Mouse (Mus musculus) CD8-positive naive resting alpha-beta T cell, adult 2 months (primary cell): Measurements from ENCODE around the gene Olfr221.

Experiments used
- DNase-seq, 2 experiments: peaks; one replicate each; pipeline ENCODE4 v3.0.0; 2022; ENCODE audit warnings: low read depth in 2 of 2, low spot score in 2 of 2

Olfr221 gene

DNA sequence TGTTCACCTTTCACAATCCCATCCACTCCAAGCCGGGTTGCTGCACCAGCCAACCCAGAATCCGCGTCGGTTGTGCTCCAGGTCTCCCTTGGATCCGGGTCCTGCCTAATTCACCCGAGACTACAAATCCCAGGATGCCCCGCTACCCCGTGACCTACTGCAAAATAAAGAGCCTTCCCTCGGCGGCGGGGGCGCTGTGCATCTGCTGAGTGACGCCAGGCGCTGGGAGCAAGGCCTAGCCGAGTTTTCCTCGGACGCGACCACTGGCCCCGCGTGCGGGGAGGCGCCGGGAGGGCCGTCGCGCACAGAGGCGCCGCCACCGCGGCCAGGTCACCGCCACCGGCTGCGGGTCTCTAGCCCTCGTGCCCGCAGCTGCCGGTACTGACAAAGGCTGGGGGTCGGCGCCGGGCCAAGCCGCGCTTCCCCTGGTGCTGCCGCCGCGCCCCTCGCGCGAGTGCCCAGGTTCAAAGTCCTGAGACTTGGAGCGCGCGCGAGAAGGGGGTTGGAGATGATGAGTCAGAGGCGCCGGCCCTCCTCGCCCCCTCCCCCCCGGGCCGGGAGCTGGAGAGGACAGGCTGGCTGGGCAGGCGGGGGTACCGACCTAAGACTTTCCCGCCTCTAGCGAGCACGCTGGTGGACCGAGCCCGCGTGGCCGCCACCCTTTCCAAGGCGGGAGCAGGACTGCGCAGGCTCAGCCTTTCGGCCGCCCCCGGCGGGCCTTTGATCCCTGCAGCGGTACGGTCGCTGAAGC is 22.5 kb downstream of the Olfr221 start:
- peak; percentile 92 to 97 for DNase-seq

DNA sequence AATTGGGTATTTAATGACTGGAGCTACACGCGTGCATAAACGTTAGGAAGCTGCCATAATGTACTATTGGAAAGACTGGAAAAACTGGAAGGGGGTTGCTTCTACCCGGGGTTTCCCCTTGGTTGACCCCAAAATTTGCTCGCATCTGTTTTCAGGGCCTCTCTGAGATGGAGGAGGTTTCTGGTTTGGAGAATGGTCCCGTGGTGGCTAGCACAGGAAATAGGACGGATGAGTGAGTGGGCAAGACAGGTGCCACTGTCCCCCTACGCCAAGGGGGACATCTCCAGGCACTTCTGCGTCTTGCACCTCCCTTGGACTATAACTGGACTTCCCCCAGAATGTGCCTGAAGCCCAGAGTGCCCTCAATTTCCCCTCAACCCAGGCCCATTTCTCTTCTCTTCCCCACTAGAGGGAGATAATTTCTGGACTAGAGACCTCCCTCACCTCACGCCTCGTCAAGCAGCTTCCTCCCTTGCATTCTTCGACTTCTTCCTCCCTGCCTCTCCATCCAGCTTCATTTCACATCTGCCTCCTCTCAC is 23.1 kb downstream of the Olfr221 start:
- DNase-seq, result no peak

DNA sequence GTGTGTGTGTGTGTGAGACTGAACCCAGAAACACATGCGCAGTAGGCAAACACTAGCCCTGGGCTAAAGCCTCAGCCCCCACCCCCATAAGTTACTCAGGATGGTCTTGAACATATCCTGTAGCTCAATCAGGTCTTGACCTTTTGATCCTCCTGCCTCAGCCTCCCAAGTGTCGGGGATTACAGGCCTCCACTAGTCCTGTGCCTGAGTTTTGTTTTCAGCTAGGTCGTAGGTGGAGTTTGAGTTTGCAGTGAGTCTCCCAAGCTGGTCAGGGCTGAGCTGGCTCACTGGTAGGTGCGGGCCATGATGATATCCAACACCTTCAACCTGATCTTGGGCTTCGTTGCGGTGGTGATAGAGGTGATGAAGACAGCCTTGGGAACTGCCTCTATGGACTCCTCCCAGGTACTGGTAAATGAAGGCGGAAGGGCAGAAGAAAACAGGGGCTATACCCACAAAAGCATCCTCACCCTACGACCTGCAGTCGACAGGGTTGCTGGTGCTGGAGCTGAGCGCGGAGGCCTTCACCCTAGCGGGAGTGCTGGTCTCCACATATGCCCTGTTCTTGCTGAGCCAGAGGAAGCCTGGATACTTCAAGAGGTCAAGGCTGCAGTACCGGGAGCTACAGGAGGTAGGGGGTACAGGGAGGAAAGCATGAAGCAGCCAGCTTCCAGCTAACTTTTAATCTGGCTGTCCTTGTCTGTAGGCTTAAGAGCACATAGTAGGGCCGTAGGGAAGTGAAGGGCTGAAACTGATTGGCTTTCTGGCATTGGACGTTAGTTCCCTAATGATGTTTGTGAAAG is 23.8 kb downstream of the Olfr221 start:
- DNase-seq, result no peak

DNA sequence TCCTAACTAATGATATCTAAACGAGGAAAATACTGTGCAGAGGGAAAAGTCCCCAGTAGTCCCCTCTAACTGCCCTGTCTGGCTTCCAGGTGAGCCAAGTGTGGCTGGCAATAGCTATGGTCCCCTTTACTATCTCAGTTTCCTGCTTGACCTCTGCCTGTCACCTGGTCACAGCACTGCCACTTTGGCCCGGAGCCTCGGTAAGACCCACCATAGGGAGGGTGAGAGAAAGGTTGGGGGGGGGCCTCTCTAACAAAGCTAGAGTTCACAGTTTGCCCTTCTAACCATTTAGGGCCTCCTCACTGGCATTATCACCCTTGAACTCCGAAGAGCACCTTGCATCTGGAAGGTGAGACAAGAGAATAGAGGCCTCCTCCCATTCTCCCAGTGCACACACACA is 24.6 kb downstream of the Olfr221 start:
- no peak for DNase-seq

DNA sequence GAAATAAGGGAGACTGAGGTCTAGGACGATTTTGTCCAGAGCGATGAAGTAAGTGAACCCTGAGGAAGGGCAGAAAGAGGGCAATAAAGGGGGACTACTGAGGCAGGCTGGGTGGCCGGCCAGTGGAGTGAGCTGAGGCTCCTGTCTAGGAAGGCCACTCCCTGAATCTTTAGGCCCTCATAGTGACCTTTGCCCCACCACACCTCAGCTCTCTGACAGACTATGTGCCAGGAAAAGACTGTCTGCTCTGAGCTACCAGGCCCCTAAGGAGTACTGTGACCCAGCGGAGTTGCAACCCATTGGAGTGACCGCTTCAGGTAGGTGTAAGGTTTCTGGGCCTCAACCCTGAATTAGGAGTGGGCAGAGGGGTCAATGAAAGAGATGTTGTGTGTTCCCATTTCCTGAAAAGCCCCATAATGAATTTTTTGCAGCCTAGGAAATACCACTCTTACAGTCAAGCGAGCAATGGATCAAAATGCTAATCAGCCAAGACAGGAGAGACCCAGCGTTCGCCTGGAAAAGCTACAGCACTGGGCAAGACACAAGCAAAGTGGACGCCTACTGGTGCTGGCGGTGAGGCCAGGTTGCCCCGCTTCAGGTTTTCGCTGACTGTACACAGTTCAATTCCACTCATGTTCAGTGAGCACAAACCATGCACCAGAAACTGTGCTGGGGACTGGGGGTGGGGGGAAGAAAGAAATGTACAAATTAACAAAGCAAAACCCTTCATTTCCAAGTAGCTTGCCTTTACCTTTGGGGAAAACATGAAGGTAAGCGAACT is 25.4 kb downstream of the Olfr221 start:
- DNase-seq, result no peak

DNA sequence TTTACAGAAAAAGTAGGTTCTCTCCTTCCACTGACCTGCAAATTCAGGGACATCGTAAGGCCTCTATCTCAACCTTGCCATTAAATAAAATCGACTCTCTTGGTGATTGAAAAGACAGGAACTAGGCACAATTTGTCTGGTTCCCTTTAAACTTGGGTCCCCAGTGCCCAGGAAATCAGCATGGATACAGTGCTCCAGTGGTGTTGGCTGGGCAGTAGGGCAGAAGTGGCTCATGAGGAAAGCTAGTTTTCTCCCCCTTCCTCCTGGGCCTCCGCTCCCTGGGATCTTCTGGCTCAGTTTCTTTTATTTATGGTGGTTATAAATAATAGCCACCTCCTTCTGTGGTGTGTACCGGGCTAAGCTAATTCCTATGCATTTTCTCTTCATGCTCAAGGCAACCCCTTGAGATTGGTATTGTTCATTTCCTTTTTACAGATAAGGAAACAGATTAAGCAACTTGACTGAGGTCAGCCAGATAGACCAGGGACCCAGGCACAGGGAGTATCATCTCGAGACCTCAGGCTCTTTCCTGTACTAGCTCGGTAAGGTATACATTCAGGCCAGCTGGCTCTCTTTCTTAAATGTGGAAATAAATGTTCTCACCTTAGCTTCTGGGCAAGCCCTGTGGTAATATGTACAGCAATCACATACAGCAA is 26.7 kb downstream of the Olfr221 start, which contains the start of gene Tmem253:
Gene Tmem253 (plus strand): TSS at position 214 of the 656 bp plus-strand sequence.
- DNase-seq, result no peak

DNA sequence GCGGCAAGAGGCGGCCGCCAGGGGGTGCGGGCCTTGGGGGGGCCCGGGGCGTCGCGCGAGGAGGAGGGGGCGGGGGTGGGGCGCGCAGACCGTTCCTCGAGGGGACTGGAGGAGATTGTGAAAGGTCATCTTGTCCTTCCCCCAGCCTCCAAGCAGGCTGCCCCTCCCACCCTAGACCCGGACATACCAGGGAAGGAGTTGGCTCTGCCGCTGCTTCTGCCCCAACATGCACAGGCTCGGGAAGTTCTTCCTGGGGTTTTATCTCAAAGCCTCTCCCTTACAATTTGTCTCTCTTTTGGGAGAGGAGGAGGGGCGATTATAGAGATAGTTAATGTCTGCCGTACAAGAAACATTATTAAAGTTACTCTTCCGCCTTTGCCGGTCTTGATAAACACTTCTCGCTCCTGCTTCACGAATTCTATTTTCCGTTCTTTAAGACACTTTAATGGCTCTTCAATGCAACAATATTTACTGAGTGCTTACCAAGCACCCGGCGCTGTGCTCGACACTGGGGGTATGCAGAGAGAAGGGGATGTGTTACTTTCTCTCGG is 27.4 kb downstream of the Olfr221 start:
- DNase-seq, result peak; percentile 12 to 13

DNA sequence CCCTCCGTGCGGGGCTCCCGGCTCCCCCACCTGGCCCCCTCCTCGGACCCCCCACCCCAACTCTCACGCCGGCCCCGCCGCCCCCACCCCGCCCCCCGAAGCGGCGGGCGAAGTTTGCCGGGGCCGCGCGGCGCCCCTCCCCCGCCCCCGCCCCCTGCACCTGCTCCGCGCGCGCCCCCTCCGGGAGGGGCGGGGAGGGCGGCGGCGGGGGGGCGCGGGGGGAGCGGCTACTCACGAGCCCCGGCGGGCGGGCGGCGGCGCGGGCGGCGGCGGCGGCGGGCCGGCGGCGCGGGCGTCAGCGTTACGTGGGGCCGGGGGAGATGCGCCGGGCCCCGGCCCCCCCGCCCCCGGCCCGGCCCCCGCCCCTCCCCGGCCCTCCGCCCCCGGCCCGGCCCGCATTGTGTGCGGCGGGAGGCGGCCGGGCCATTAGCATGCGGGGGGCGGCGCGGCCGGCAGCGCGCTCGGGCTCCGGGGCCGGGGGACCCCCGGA is 27.9 kb downstream of the Olfr221 start:
- no peak for DNase-seq

DNA sequence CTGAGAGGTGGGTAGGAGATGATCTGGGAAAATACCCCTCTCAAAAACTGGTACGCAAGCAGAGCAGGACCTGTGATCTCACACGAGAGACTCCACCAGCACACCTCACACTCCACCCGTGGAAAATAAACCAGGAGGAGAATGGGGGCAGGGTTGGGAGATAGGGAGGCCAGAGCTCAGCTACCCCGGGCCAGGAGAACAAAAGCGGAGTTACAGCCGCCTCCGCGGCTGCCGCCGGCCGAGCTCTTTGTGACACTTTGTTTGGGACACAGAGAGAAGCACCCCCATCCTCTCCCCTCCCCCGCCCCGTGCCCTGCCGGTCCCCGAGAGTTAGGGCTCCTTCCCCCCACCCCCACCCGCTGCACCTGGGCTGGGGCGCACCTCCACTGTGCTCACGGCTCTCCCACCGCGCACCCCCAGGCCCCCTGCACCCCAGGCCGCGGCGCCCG is 28.5 kb downstream of the Olfr221 start:
- DNase-seq, result no peak

DNA sequence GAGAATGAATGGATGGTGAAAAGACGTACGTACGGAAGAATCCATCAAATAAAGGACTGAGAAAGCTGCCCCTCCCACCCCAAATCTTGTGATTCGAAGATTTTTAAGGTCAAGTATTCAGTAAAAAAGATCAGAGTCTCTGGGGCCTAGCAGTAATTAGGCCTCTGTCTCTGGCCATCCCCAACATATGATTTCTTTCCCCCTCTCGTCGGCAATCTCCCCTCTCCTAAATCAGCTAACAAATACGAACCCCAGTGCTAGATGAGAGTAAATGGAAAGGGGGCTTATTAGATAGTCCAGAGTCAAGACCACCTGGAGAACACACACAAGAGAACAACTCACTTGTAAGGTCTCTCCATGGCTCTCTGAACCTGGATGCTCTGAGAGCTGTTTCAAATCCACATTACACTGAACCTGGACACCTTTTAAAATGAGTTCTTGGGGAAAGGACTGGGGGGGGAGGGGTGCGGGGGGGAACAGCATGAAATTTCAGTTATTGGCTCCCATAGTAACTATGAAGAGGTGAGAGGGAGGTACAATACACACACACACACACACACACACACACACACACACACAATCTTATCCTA is 29.1 kb downstream of the Olfr221 start:
- no peak for DNase-seq

DNA sequence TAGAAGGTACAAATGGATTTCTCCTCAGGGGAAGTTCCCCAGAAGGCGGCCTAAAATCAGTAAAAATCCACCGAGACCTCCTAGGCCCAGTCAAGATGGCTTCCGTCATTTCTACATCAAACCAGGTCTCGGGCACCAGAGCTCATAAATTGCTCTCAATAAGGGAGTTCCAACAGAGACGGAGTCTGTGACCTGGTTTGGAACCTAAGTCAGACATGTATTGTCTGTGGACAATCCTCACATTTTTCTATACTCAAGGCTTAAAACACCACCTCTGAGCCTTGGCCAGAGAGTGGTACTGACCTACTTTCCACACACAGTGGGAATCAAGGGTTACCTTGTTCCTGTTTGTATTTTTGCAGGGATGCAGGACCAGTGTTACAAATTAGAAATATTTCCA is 29.7 kb downstream of the Olfr221 start:
- no peak for DNase-seq

DNA sequence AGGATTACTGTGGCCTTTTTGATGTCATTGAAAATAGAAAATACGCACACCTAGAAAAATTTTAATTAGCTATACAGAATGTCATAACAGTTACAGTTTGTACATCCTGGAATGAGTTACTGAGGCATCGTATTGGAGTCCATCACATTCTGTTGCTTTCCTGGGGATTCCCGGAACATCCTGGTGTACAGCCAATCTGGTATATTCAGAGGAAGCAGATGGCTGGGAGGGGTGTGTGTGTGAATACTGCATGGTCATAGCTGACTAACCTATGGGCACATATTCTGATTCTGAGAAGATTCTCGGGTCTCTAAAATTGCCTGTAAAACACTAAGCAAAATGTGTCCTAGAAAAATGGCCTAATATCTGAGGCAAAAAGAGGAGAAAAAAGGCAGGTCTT is 30.2 kb downstream of the Olfr221 start:
- no peak for DNase-seq

DNA sequence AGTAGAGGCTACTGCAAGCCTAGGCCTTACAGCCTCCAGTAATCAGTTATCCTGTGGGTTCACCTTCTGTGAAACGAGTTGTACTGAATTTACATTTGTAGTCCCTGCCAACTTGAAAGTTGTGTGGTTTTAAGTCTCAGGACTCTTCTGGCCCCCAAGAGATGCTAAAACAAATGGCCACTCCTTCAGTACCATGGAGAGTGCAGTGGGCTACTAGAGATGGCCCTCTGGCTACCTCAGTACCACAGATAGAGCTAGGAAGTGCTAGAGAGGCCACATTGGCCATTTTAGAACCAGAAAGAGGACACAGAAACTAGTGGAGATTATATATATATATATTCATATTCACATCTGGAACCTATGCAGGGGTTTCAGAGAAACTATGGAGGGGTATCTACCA is 30.6 kb downstream of the Olfr221 start:
- DNase-seq, result no peak

DNA sequence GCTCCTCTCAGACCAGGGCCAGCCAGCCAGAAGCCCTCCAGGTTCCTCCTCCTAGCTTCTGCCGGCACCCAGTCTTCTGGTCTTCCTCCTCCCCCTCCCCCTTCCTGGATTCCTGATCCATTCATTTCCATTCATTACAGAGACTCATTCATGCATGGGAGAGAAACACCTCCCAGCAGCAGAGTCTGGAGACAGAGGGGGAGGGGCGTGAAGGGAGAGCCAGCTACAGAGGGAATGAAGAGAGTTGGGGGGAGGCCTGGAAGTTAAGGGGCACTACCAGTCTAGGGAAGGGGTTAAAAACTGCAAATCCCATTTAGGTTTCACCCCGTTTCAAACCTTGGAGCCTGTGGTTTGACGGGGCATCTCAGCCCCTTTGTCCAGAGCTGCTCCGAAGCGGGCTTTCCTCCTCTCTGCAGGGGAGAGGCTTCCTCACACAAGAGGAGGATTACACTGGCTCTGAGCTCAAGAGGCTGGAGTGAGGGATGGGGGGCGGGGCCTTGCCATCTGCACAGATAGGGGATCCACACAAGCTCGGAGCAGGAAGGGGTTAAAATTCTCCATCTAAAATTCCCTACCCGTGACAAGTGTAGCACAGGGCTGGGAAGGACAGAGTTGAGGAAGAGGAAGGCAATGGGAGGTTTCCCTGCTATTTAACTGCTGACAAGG is 31.7 kb downstream of the Olfr221 start:
- DNase-seq, result no peak

DNA sequence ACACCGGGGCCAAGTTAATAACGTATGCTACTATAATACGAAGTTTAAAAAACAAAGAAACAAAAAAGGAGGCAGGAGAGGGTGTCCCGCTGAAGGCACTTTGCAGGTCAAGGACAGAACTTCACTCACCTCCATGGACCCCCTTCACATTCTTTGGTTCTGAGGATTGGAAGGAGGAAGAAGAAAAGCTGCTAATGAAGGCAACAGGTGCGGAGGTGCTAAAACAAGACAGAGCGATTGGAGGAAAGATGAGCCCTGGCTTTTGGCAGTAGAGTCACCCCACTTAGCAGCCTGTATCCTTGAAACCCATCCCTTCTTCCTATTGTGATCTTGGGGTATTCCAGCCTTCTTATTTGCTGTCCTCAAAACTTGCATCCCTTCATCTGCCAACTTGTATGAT is 32.4 kb downstream of the Olfr221 start:
- no peak for DNase-seq

DNA sequence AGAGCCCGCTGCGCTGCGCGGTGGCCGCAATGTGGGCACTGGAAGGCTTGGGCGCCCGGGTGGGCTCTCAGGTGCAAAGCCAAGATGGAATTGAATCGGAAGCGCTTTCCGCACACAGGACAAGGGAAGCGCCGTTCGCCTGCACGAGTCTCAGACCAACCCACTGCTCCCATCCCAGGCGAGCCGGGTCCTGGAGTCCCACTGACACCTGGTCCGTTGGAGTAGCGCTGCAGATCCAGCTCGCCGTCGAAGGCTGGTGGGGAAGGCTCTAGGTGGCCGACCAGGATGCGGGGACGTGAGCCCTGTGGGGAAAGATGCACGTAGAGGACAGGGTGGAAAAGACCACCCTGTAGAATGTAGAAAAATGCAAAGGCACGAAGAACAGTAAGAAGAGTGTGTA is 32.9 kb downstream of the Olfr221 start:
- DNase-seq, result no peak

DNA sequence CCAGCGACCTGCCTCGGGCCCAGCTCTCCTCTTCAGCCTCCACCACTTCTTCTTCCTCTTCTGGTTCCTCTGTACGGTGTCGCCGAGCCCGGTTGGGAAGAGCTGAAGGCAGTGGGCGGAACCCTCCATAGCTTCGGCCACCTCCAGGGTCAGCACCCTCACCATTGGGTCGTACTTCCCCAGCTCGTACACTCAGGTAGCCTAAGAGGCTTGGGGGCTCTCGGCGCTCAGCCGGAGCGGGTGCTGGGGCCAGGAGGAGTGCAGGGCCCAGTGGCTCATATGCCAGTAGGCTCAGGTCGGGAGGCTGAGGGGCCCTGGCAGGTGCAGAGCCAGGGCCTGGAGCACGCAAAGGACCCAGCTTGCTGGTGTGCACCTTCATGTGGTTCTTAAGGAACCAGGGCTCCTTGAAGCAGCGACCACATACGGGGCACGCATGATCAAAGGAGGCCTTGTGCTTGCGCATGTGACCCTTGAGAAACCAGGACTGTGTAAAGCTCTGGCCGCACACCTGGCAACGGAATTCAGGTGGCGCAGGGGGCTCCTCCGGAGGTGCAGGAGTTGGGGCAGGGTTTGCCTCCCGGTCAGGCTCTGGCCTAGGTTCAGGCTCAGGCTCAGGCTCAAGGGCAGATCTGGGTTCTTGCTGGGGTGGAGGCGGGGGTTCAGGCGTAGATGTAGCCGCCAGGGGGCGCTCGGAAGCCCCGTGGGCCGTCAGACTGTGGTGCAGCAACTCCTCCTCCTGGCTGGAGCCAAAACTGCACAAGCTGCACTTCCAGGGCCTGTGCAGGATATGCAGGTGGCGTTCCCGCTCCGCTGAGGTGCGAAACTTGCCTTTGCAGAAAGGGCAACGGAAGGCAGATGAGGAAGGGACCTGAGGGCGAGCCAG is 33.7 kb downstream of the Olfr221 start:
- peak; percentile 90 to 94 for DNase-seq

DNA sequence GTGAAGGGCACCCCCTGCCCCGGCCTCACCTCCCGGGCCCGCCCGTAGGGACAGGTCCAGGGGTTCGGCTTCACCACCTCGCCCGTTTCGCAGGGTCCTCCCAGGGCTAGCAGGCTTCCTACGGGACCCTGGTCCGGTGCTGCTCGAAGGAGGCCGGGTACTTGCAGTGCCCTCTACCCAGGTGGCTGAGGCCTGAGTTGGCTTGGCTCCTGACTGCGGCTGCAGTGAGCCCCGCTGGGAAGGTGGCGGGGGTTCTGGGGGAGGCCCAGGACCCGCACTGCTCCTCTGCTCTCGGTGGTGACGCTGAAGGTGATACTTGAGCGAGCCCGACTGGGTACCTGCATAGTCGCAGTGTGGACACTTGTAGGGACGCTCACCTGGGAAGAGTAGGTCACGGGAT is 35.5 kb downstream of the Olfr221 start:
- no peak for DNase-seq
